Mouse (Mus musculus) cerebellum, adult 11 months (tissue): ENCODE measurements around the gene Olfr1423.
"Not testable (repeated sequence)": the region's sequence is repeated elsewhere in the genome, so short reads cannot be mapped to it uniquely, and the experiment has no call there.

ENCODE experiments used
- DNase-seq: peaks from one replicate; pipeline ENCODE4 v3.0.0; 2022

Olfr1423 gene

DNA sequence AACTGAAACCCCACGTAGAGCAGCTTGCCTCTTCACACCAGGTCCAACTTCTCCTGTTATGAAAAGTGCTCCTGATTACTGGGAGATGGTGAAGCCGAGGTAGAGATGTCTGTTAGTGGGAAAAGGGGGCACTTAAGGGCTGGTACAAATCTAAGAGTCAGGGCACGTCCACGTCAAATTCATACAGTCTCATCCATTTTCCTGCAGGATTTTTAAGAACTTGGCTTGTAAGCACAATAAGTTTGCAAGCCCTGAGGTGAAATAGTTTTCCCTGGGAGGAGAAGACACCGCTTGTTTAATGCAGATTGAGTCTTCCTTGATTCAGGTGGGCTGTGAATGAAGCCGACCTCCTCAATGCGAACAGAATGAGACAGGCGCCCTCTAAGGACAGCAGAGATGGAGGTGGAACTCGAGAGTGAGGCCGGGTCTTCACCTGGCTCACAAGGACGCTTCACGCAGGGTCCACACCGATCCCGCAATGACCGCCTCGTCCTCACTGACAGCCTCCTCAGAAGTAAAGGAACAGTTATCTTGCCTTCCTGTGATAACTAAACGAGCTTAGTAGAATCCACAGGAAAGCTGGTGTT, 34.7 kb downstream of the Olfr1423 start:
- DNase-seq = peak; percentile 37

DNA sequence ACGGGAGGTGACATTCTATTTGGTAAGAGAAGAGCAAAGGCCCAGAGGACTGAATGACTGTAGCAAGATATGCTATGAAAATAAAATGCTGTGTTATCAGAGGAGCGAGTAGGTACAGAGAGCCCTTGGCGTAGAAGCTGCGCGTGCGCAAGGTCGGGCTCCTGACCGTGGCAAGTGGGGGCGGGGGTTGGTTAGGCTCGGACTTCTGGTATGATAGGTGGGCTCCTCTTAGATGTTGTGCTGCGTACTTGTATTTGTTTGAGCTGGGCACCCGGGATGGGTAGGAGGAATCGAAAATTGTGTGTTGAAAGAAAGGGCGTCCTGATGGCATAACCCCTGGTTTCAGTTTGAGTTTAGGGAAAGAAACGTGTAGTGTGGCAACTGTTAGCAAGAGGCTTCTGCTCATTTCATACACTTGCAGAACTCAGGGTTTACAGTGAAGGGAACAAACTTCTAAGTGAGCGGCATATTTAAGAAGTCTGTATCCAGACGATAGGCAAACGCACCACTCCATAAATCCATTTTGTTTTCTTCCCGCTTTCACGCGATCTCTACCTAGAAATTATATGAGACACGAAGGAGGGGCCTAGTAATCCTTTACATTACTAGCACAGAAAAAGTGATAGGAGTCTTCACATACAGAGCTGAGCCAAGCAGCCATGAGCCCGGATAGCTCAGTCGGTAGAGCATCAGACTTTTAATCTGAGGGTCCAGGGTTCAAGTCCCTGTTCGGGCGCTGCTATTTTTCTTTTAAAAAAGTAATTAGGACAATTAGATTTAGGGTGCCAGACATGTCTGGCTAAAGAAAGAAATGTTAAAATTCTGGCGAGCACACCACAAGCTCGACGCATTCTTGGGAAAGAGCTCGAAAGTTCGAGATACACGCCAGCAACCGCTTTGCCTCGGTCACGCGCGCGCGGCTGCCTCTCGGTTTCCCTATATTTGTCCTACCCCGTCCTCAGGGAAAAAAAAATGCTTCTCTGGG, 35.4 kb downstream of the Olfr1423 start:
- DNase-seq = peak; percentile 85

DNA sequence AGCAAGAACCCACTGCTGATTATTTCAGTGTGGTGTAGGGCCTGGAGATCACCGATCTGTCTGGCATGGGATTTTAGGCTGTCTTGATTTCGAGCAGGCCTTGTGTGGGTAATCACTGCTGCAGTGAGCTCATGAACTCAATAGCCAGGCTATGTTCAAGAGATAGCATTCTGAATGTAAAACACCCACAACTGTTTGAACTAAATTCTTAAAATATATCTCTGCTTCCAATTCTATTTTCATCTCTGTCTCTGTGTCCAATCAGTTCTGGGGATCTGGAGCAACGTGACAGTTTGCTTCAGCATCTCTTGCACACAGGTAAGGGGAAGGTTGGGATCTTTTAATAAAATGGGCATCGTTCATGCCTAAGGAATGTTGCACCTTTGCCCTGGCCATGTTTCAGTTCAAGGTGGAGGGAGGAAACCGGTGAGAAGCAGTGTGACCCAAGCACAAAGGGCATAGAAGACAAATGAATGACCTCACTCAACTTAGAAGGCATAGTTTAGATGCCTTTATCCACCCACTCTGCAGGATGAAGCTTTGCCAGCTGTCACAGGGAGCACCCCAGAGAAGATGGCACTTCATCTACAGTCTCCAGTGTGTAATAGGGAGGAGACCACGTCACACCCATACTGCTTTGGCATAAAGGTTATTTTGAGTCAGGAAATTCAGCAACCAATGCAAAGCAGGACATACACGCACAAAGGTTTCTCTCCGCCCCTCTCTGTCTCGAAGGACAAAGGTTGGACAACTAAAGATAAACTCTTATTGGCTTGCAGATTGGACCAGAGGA, 36.7 kb downstream of the Olfr1423 start:
- DNase-seq = peak; percentile 30

DNA sequence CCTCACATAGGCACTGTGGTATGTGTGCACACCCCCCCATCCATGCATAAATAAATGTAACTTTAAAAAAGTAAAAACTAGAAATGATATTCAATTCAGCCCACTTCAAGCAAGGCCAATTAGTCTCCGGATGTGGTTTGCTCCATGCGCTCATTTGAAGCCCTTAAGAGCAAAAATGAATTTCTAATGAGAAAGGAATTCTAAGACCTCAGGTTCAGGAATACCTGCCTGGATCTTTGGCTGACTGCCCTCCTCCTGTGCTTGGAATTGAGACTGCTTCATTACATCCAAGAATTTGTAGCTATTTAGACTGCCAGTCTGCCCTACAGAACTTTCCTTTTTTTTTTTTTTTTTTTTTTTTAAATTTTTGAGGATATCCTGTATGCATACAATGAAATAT, 37.5 kb downstream of the Olfr1423 start:
- DNase-seq = no peak

DNA sequence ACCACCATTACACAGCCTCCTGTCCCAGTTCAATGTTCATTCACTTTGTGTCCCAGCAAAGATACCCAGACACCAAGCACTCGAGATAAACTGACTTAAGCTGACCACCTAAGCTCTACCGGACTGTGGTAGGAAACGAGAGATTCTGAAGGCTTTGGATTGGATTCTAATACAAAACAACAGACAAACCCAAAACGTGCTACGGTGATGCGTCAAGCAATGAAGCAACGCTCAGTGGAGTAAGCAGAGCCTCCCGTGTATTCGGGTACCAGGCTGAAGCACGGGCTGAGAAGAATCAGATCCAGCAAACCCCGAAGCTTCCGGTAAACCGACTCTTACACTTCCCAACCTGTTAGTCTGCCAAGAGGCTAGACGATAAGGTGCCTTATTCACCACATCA, 38.3 kb downstream of the Olfr1423 start:
- DNase-seq = no peak

DNA sequence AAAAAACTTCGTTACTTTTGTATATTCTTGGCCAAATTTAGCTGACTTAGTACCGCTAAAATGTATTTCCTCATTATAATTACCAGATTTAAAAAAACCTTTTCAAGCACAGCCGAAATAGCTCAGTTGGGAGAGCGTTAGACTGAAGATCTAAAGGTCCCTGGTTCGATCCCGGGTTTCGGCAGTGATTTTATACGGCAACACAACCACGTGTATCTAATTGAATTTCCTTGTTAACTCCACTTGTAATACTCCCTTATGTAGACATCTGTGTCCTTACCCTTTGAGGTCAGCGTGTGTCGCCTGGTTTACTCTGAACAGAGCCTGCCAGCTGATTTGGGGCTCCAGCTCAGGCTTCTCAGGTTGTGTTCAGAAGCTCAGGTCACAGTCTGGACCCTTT, 39.0 kb downstream of the Olfr1423 start:
- peak; percentile 52 for DNase-seq

DNA sequence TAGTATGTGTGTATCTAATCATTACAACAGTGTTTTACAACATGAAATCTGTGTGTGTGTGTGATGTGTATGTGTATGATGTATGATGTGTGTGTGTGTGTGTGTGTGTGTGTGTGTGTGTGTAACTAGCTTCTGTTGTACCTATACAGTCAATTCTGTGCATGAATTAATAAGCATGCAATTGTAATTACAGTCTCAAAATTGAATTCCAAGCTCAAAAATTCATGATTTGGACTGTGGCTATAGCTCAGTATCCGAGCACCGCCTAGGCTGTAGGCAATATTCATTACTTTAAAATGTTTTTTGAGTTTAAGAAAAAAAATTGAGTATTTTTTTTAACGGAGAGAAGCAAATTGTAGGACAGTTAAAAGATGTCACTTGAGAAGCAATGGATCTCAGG, 39.4 kb downstream of the Olfr1423 start:
- no peak for DNase-seq

DNA sequence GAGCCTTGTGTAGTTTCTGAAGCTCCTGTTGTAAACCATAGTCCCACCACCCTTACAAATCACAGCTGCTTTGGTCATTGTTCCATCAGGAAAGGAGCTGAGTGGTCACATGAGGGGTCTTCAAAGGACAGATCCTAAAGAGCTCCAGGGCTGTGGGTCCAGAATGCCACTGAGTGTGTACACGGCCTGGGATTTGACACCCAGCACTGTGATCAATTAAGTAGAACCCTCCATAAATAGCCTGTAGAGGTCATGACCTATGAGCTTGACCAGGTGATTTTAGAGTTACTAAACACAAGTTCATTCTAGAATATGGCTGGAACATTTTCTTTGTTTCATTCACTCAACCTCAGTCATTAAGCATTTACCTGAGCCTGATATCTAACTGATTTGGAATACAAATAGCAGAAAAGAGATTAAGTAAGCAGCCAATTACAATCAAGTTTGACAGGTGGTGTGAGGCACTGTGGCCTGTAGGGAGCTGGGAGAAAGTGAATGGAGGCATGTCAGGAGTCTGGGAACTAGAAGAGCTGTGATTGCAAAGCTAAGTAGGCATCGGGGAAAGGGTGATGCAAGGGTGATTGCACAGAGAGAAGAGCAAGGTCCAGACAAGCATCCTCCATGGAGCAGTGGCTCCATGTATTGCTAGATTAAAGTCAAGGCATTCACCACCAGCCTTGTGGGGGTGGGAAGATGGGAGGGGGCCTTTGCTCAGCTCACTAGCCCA, 45.2 kb downstream of the Olfr1423 start:
- no peak for DNase-seq

DNA sequence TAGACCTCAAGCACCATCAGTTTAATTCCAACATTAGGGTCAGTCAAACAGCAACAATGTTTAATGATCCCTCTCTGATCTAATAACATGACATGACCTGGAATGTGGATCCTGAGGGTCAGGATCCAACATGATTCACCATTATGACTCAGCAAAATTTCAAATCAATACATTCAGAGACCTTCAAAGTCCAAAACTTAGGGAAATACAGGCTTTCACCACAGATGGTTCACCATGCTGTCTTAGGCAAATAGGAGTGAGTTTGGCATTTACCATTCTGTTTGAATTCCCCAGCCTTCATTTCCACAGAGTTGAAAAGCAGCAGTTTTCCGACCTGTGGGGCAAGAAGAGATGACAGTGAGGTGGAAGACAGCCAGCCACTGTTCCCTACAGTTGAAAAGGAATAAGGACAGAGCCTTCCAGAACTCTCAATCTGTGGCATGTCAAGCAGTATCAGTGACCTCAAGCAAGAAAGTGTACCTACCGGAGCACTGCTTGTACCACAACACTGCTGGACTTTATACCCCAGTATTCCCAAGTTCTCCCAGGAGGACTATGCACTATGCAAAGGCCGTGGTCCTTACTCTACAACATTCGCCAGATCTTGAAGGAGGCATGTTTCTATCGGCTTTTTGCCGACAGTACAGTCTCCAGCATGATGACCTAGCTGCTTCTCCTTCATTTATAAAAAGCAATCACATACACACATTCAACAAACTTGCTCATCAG, 46.2 kb downstream of the Olfr1423 start:
- no peak for DNase-seq

DNA sequence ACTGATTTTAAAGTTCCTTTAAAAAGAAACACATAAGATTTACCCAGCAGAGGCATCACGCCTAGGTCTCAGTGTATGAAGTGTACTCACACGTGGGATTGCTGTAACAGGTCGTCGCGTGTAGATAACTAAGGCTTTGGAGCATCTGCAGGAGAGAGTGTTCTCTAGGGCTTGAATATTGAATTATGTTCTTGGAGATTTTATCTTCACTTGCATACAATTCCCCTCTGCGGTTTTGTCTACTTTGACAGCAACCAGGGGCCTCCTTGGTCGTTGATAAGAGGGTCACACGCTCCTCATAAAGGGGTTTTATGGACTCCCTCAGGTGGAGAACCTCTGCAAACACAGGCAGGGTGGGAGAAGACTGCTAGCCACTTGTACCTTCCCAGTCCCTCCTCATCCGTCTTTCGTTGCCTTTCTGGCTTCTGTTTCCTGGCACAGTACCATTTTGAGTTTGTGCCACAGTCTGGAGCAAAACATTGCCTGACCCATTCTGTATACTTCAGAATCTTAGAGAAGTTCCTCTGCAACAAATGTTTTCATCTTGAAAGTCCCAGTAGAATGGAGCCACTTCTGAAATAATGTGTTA, 48.6 kb downstream of the Olfr1423 start:
- DNase-seq = no peak

DNA sequence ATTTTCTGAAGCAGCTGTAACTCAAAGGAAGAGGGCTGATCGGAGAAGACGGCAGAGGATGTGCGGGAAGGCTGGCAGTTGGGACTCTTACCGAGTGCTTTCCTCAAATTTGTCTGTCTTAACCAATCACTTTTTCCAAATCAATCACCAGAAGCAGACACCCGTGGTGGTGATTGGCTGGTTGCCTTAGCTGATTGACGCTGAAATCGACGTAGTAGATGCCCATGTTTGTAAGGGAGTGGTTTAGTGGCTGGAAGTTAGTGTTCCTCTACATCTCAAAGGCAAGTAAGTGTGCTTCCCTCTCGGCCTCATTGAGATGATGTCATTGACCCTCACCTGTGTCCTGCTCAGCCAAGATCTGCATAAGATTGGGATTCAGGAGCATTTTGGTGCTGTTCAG, 49.1 kb downstream of the Olfr1423 start:
- no peak for DNase-seq

DNA sequence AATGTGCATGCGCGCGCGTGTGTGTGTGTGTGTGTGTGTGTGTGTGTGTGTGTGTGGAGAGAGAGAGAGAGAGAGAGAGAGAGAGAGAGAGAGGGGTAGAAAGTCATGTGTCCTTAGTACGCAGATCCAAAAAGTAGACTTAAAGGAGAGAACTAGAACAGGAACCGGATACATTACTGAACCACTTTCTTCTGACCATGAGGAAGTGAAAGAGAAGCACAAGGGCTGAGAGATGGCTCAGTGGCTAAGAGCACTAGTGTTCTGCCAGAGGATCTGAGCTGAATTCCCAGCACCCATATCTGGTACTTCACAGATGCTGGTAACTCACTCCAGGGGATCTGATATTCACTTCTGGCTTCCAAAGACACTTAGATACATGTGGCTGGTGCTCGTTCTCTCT, 51.8 kb downstream of the Olfr1423 start:
- no peak for DNase-seq

DNA sequence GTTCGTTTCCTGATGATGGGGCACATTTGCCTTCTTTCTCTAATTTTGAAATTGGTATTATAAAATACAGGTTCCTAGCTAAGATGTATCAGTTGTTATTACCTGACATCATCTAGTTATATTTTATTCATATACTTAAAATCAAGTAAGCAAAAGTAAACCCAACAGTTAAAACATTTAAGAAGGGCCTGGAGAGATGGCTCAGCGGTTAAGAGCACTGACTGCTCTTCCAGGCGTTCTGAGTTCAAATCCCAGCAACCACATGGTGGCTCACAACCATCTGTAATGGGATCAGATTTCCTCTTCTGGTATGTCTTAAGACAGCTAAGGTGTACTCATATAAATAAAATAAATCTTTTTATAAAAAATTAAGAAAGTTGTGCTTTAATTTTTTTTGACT, 53.3 kb downstream of the Olfr1423 start:
- DNase-seq = no peak

DNA sequence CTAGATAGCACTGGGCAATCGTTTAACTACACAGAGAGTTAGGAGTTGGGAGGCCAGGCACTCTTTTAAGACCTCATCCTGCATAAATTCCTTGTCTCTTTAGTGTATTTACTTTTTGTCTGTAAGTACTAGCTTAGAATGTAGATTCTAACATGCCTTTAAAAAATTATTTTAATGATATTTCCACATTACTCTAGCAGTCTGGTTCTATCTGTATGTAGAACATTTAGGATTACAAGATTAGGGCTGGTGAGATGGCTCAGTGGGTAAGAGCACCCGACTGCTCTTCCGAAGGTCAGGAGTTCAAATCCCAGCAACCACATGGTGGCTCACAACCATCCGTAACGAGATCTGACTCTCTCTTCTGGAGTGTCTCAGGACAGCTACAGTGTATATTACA, 56.5 kb downstream of the Olfr1423 start:
- DNase-seq = not testable (repeated sequence)
